Mouse (Mus musculus): Measurements from ENCODE around the gene Asb13. TPM values are rescaled to one million over a fixed set of nuclear protein-coding genes. Genes with fewer than 3 reads are reported as not detected.
A peak's percentile ranks its signal among the peaks of the same experiment; 100 is the strongest.

The Asb13 gene
- polyA plus RNA-seq, 1 experiment from 2014 or later = 9.4 TPM

- no peak overlapping the region for H3K27ac ChIP-seq
- no peak overlapping the region for H3K4me3 ChIP-seq
- DNase-seq (ENCODE audit: low spot score) = peak; percentile 84
- 71% methylated on average over 9 of the region's 9 CpGs for WGBS
- H3K27me3 ChIP-seq (ENCODE audit: insufficient read depth, poor library complexity, severe bottlenecking) = no peaks in the 10 kb centered on the region
- H3K9me3 ChIP-seq = no peaks in the 10 kb centered on the region
- H3K36me3 ChIP-seq = peaks cover 3% of the 10 kb centered on the region; the same call in 1 of the 2 replicates
- H3K4me1 ChIP-seq = no peaks in the 10 kb centered on the region
Observed at GRCm38 (mm10) chr13:3642049-3642448, 8.2 kb downstream of the Asb13 start.

DNA sequence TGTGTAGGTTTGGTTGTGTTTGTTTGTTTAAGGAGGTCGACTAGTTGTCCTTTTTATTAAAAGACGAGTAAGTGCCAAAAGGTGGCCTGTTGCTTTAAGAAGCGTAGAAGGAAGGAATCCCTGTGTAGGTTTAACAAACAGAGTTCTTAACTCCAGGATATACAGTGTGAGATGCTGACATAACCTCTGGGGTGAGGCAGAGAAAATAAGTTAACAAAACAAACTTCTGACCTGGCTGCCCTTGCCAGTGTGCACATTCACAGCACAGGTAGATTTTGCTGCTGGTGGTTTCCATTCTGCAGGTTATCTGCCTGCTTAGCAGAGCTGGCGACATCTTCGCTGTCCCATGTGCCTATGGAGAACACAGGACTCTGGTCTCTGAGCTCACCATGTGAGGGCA is 8.7 kb downstream of the Asb13 start:
- DNase-seq (ENCODE audit: low spot score) = no peak
- Histone ChIP-seq H3K9me3 (no peaks in the 10 kb centered on the region), H3K36me3 (peaks cover 3% of the 10 kb centered on the region; the same call in 1 of the 2 replicates), H3K27ac (no peak overlapping the region), H3K4me1 (no peaks in the 10 kb centered on the region), H3K4me3 (no peak overlapping the region), H3K27me3 (ENCODE audit: insufficient read depth, poor library complexity, severe bottlenecking) (no peaks in the 10 kb centered on the region)
- WGBS = 82% methylated on average over 5 of the region's 5 CpGs

- no peaks in the 10 kb centered on the region for H3K9me3 ChIP-seq
- WGBS = 88% methylated on average over 5 of the region's 5 CpGs
- H3K27me3 ChIP-seq (ENCODE audit: insufficient read depth, poor library complexity, severe bottlenecking) = no peaks in the 10 kb centered on the region
- H3K36me3 ChIP-seq = peaks cover 3% of the 10 kb centered on the region; the same call in 1 of the 2 replicates
- DNase-seq (ENCODE audit: low spot score) = no peak
- H3K4me3 ChIP-seq = no peak overlapping the region
- no peak overlapping the region for H3K27ac ChIP-seq
- H3K4me1 ChIP-seq = no peaks in the 10 kb centered on the region
Observed at GRCm38 (mm10) chr13:3644871-3645270, 11.0 kb downstream of the Asb13 start.

GRCm38 (mm10) chr13:3645919-3646318 is 12.1 kb downstream of the Asb13 start:
- Histone ChIP-seq H3K27me3 (ENCODE audit: insufficient read depth, poor library complexity, severe bottlenecking) (no peaks in the 10 kb centered on the region), H3K4me1 (no peaks in the 10 kb centered on the region), H3K4me3 (no peak overlapping the region), H3K9me3 (no peaks in the 10 kb centered on the region), H3K36me3 (peaks cover 6% of the 10 kb centered on the region; the same call in 1 of the 2 replicates), H3K27ac (no peak overlapping the region)
- WGBS = 69% methylated on average over 3 of the region's 3 CpGs
- no peak for DNase-seq (ENCODE audit: low spot score)

DNA sequence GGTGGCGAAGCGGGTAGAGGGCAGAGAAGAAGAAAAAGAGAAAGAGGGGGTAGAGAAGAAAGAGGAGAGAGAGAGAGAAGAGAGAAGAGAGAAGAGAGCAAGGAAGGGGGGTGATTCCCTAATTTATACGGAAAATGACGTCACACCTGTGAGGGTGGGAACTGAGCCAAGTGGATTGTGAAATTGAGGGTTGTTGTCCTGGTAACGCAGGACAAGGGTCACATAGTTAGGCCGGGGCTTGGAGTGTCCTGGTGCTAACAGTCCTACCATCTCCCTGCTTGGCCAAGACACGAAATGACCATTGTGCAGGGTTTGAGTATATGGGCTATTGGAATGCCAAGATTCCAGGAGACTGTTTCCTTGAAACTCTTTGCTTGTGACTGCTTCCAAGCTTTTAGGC is 12.7 kb downstream of the Asb13 start:
- H3K4me1 ChIP-seq = no peaks in the 10 kb centered on the region
- no peak for DNase-seq (ENCODE audit: low spot score)
- 86% methylated on average over 7 of the region's 7 CpGs for WGBS
- H3K9me3 ChIP-seq = no peaks in the 10 kb centered on the region
- H3K36me3 ChIP-seq = peaks cover 6% of the 10 kb centered on the region; the same call in 1 of the 2 replicates
- no peak overlapping the region for H3K4me3 ChIP-seq
- no peaks in the 10 kb centered on the region for H3K27me3 ChIP-seq (ENCODE audit: insufficient read depth, poor library complexity, severe bottlenecking)
- no peak overlapping the region for H3K27ac ChIP-seq

- H3K36me3 ChIP-seq = peaks cover 6% of the 10 kb centered on the region; the same call in 1 of the 2 replicates
- no peak for DNase-seq (ENCODE audit: low spot score)
- 87% methylated on average over 4 of the region's 4 CpGs for WGBS
- no peak overlapping the region for H3K4me3 ChIP-seq
- H3K4me1 ChIP-seq = no peaks in the 10 kb centered on the region
- H3K27me3 ChIP-seq (ENCODE audit: insufficient read depth, poor library complexity, severe bottlenecking) = no peaks in the 10 kb centered on the region
- no peaks in the 10 kb centered on the region for H3K9me3 ChIP-seq
- H3K27ac ChIP-seq = no peak overlapping the region
Observed at GRCm38 (mm10) chr13:3650569-3650968, 16.7 kb downstream of the Asb13 start.

- Histone ChIP-seq H3K27me3 (ENCODE audit: insufficient read depth, poor library complexity, severe bottlenecking) (no peaks in the 10 kb centered on the region), H3K36me3 (peaks cover 3% of the 10 kb centered on the region; the same call in 1 of the 2 replicates), H3K9me3 (no peaks in the 10 kb centered on the region), H3K27ac (no peak overlapping the region), H3K4me1 (no peaks in the 10 kb centered on the region), H3K4me3 (no peak overlapping the region)
- no peak for DNase-seq (ENCODE audit: low spot score)
- 89% methylated on average over 2 of the region's 2 CpGs for WGBS
Observed at GRCm38 (mm10) chr13:3654432-3654831, 20.6 kb downstream of the Asb13 start.

GRCm38 (mm10) chr13:3659163-3660160 is 25.6 kb downstream of the Asb13 start:
- Histone ChIP-seq H3K4me1 (no peaks in the 10 kb centered on the region), H3K4me3 (no peak overlapping the region), H3K27ac (no peak overlapping the region), H3K27me3 (ENCODE audit: insufficient read depth, poor library complexity, severe bottlenecking) (no peaks in the 10 kb centered on the region), H3K9me3 (no peaks in the 10 kb centered on the region), H3K36me3 (no peaks in the 10 kb centered on the region)
- no peak for DNase-seq (ENCODE audit: low spot score)
- WGBS = 74% methylated on average over 16 of the region's 16 CpGs

- DNase-seq (ENCODE audit: low spot score) = no peak
- H3K27ac ChIP-seq = no peak overlapping the region
Observed at GRCm38 (mm10) chr13:3664241-3664640, 30.4 kb downstream of the Asb13 start.

GRCm38 (mm10) chr13:3665308-3665723 is 31.5 kb downstream of the Asb13 start:
- no peaks in the 10 kb centered on the region for H3K27me3 ChIP-seq (ENCODE audit: insufficient read depth, poor library complexity, severe bottlenecking)
- H3K36me3 ChIP-seq = no peaks in the 10 kb centered on the region
- WGBS = 20% methylated on average over 5 of the region's 5 CpGs
- no peaks in the 10 kb centered on the region; the same call in 1 of the 2 replicates for H3K9me3 ChIP-seq
- H3K27ac ChIP-seq = no peak overlapping the region
- H3K4me1 ChIP-seq = peaks cover 8% of the 10 kb centered on the region; the same call in 1 of the 2 replicates
- DNase-seq (ENCODE audit: low spot score) = peak; percentile 82
- 0 out of 2 replicates have a peak overlapping the region, but pooled peaks have one; percentile 19 for H3K4me3 ChIP-seq

More at GRCm38 (mm10) chr13:3664241-3664640, 30.4 kb downstream of the Asb13 start:
- H3K4me1 ChIP-seq = no peaks in the 10 kb centered on the region; the same call in 1 of the 2 replicates
- H3K9me3 ChIP-seq = no peaks in the 10 kb centered on the region
- no peaks in the 10 kb centered on the region for H3K27me3 ChIP-seq (ENCODE audit: insufficient read depth, poor library complexity, severe bottlenecking)
- H3K4me3 ChIP-seq = no peak overlapping the region
- H3K36me3 ChIP-seq = no peaks in the 10 kb centered on the region
- 71% methylated on average over 3 of the region's 3 CpGs for WGBS

- Histone ChIP-seq H3K4me1 (peaks cover 9% of the 10 kb centered on the region; the same call in 1 of the 2 replicates), H3K36me3 (no peaks in the 10 kb centered on the region), H3K27ac (peak overlapping the region; percentile 10; the same call in 1 of the 2 replicates), H3K4me3 (no peak overlapping the region), H3K27me3 (ENCODE audit: insufficient read depth, poor library complexity, severe bottlenecking) (no peaks in the 10 kb centered on the region), H3K9me3 (no peaks in the 10 kb centered on the region; the same call in 1 of the 2 replicates)
- WGBS = 68% methylated on average over 5 of the region's 5 CpGs
- DNase-seq (ENCODE audit: low spot score) = no peak
Observed at GRCm38 (mm10) chr13:3667288-3667873, 33.5 kb downstream of the Asb13 start.

GRCm38 (mm10) chr13:3668068-3668467 is 34.2 kb downstream of the Asb13 start:
- DNase-seq (ENCODE audit: low spot score) = no peak

GRCm38 (mm10) chr13:3669611-3670010 is 35.8 kb downstream of the Asb13 start:
- Histone ChIP-seq H3K4me1 (peaks cover 9% of the 10 kb centered on the region; the same call in 1 of the 2 replicates), H3K9me3 (no peaks in the 10 kb centered on the region; the same call in 1 of the 2 replicates), H3K4me3 (no peak overlapping the region), H3K27me3 (ENCODE audit: insufficient read depth, poor library complexity, severe bottlenecking) (no peaks in the 10 kb centered on the region), H3K36me3 (no peaks in the 10 kb centered on the region), H3K27ac (no peak overlapping the region)
- no peak for DNase-seq (ENCODE audit: low spot score)
- 90% methylated on average over 1 of the region's 1 CpGs for WGBS

More at GRCm38 (mm10) chr13:3668068-3668467, 34.2 kb downstream of the Asb13 start:
- H3K4me1 ChIP-seq = peaks cover 9% of the 10 kb centered on the region; the same call in 1 of the 2 replicates
- no peak overlapping the region for H3K27ac ChIP-seq
- no peak overlapping the region for H3K4me3 ChIP-seq
- H3K9me3 ChIP-seq = no peaks in the 10 kb centered on the region; the same call in 1 of the 2 replicates
- H3K36me3 ChIP-seq = no peaks in the 10 kb centered on the region
- WGBS = 89% methylated on average over 3 of the region's 3 CpGs
- no peaks in the 10 kb centered on the region for H3K27me3 ChIP-seq (ENCODE audit: insufficient read depth, poor library complexity, severe bottlenecking)

Measured in heart, embryonic 10.5 days (tissue).